Mouse (Mus musculus) limb, embryonic 12.5 days (tissue): Measurements from ENCODE around the gene Btnl1. TPM values are rescaled to one million over a fixed set of nuclear protein-coding genes. Genes with fewer than 3 reads are reported as not detected.

ENCODE experiments used
- ATAC-seq: fragments of 200-750 bp; cut with Nextera tagmentation; 2 replicates; pipeline ENCODE4 v1.8.0; 2017; ENCODE audit warnings: low read depth, moderate TSS enrichment; ENCODE audit not compliant: insufficient number of reproducible peaks, insufficient read depth, low FRiP score, low TSS enrichment
- H3K27ac ChIP-seq: fragments of 300-500 bp; sonication (generic); 2 replicates; pipeline ENCODE4 v1.5.1; 2016; ENCODE audit warnings: mild to moderate bottlenecking, moderate library complexity
- H3K27me3 ChIP-seq: fragments of 300-500 bp; sonication (generic); 2 replicates; pipeline ENCODE4 v1.6.1; 2016; ENCODE audit warnings: mild to moderate bottlenecking, moderate library complexity
- H3K36me3 ChIP-seq: fragments of 300-500 bp; sonication (generic); 2 replicates; pipeline ENCODE4 v1.6.1; 2016; ENCODE audit warnings: mild to moderate bottlenecking, moderate library complexity
- H3K4me1 ChIP-seq: fragments of 300-500 bp; sonication (generic); replicated peaks from 2 replicates; pipeline ENCODE4 v1.6.1; 2016
- H3K4me2 ChIP-seq: fragments of 300-500 bp; sonication (generic); 2 replicates; pipeline ENCODE4 v1.6.1; 2016; ENCODE audit warnings: mild to moderate bottlenecking, moderate library complexity
- H3K4me3 ChIP-seq: fragments of 300-500 bp; sonication (generic); replicated peaks from 2 replicates; pipeline ENCODE4 v1.5.1; 2016; ENCODE audit warnings: mild to moderate bottlenecking
- H3K9ac ChIP-seq: fragments of 300-500 bp; sonication (generic); replicated peaks from 2 replicates; pipeline ENCODE4 v1.6.1; 2016; ENCODE audit warnings: mild to moderate bottlenecking, moderate library complexity
- H3K9me3 ChIP-seq: fragments of 300-500 bp; sonication (generic); 2 replicates; pipeline ENCODE4 v1.6.1; 2016; ENCODE audit warnings: mild to moderate bottlenecking, moderate library complexity
- WGBS: fragments of 180-500 bp; shearing (Covaris S2); methylation state at CpG from one replicate; pipeline ENCODE4 v1.1.7; 2016; 5-methylcytosine and 5-hydroxymethylcytosine counted together
- polyA plus RNA-seq: library from polyadenylated mRNA; unstranded; fragments of >200 nt; fragmentation: Nextera tagmentation; extraction: Ambion mirVana; gene quantifications from 2 replicates; pipeline ENCODE4 v1.2.1, GENCODE M21; 2016

The Btnl1 gene
- polyA plus RNA-seq, result not detected in 2 replicates

- Histone ChIP-seq H3K4me3 (no peak within 1 kb of the TSS), H3K27ac (no peak within 1 kb of the TSS), H3K9me3 (no peaks in the 10 kb centered on the region), H3K4me1 (no peaks in the 10 kb centered on the region), H3K27me3 (0 out of 2 replicates have a peak, but pooled peaks cover 4% of the 10 kb centered on the region), H3K9ac (no peak within 1 kb of the TSS), H3K36me3 (no peaks in the 10 kb centered on the region), H3K4me2 (no peak within 1 kb of the TSS)
- WGBS, result 76% methylated on average over 2 of the region's 2 CpGs
- ATAC-seq, result no peak
Observed at GRCm38 (mm10) chr17:34376847-34377246, at the start of gene Btnl1. Gene Btnl1 (plus strand): TSS chr17:34377132.

DNA sequence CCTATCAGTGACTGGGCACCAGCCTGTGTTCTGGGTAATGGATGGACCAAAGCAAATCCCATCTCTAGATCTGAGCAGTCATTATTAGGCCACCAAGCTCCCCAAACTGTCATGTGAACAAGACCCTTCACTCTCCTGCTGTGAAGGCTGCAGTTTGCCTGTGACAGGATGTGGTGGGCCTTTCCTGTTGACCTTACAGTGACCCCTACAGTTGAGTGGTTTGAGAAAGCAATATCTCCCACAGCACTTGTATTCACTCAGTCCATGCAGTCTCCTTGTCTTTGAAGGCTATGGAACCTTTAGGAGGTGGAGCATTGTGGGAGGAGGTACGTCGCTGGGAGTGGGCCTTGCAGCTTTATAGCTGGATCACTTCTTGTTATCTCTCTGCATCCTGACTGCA lies 47.1 kb upstream of the Btnl1 start:
- no peaks in the 10 kb centered on the region for H3K4me1 ChIP-seq
- no peak for ATAC-seq
- no peaks in the 10 kb centered on the region for H3K27me3 ChIP-seq
- H3K9ac ChIP-seq, result no peak overlapping the region
- no peak overlapping the region for H3K4me2 ChIP-seq
- H3K27ac ChIP-seq, result no peak overlapping the region
- whole genome bisulfite sequencing, result 71% methylated on average over 2 of the region's 2 CpGs
- no peaks in the 10 kb centered on the region for H3K9me3 ChIP-seq
- no peaks in the 10 kb centered on the region for H3K36me3 ChIP-seq
- no peak overlapping the region for H3K4me3 ChIP-seq

GRCm38 (mm10) chr17:34331200-34331599 lies 45.7 kb upstream of the Btnl1 start:
- Histone ChIP-seq H3K4me2 (no peak overlapping the region), H3K36me3 (no peaks in the 10 kb centered on the region), H3K4me1 (no peaks in the 10 kb centered on the region), H3K9me3 (no peaks in the 10 kb centered on the region), H3K4me3 (no peak overlapping the region), H3K27ac (no peak overlapping the region), H3K27me3 (no peaks in the 10 kb centered on the region), H3K9ac (no peak overlapping the region)
- 85% methylated on average over 1 of the region's 1 CpGs for WGBS
- no peak for ATAC-seq

GRCm38 (mm10) chr17:34340619-34341402 lies 36.1 kb upstream of the Btnl1 start:
- H3K9me3 ChIP-seq, result no peaks in the 10 kb centered on the region
- no peak overlapping the region for H3K9ac ChIP-seq
- no peaks in the 10 kb centered on the region for H3K36me3 ChIP-seq

GRCm38 (mm10) chr17:34344882-34345281 lies 32.0 kb upstream of the Btnl1 start:
- Histone ChIP-seq H3K27ac (no peak overlapping the region), H3K27me3 (no peaks in the 10 kb centered on the region; the same call in 1 of the 2 replicates), H3K4me1 (no peaks in the 10 kb centered on the region), H3K4me2 (no peak overlapping the region), H3K4me3 (no peak overlapping the region), H3K9me3 (no peaks in the 10 kb centered on the region), H3K36me3 (no peaks in the 10 kb centered on the region), H3K9ac (no peak overlapping the region)
- WGBS, result 81% methylated on average over 4 of the region's 4 CpGs
- ATAC-seq, result no peak

More at GRCm38 (mm10) chr17:34340619-34341402, 36.1 kb upstream of the Btnl1 start:
- no peak overlapping the region for H3K4me2 ChIP-seq
- H3K4me1 ChIP-seq, result no peaks in the 10 kb centered on the region
- no peak for ATAC-seq
- WGBS, result 68% methylated on average over 3 of the region's 3 CpGs
- H3K4me3 ChIP-seq, result no peak overlapping the region
- H3K27ac ChIP-seq, result no peak overlapping the region
- H3K27me3 ChIP-seq, result no peaks in the 10 kb centered on the region; the same call in 1 of the 2 replicates

DNA sequence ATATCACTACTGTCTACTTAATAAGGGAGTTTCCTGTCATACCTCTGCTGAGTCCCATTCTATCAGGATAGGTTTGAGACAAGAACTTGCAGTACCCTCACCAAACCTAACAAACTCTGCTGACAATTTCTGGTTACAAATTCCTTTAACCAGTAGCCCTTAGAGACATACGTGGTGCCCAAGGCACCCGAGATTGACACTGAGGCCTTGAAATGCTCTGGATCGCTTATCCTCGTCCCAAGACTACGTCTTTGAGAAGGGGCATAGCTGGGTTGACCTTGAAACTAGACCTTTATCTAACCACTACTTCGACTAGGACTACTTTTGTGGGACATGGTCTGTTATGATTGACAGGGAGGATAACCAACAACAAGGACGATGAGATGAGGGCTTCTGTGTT lies 31.4 kb upstream of the Btnl1 start:
- no peaks in the 10 kb centered on the region for H3K4me1 ChIP-seq
- no peak for ATAC-seq
- peaks cover 2% of the 10 kb centered on the region; the same call in 1 of the 2 replicates for H3K27me3 ChIP-seq
- WGBS, result 87% methylated on average over 7 of the region's 7 CpGs
- no peak overlapping the region for H3K27ac ChIP-seq
- H3K4me3 ChIP-seq, result no peak overlapping the region
- no peaks in the 10 kb centered on the region for H3K36me3 ChIP-seq
- H3K9ac ChIP-seq, result no peak overlapping the region
- H3K4me2 ChIP-seq, result no peak overlapping the region
- no peaks in the 10 kb centered on the region for H3K9me3 ChIP-seq

DNA sequence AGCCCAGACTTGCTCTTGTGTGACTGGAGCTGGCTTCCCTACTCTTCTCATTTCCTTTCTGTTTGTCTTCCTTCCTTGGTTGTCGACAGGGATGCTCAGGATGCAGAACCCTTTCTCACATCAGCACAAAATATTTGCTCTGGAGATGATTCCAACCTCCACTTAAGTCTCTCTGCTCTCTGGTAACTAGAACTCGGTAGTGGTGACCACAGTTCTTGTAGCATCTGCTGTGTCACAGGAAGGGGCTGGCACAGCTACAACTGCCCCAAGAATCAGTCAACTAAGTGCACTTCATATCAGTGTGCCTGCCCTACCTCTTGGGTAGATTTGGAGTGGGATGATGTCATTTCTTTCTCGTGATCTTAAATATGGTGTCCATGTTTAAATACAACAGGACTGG lies 30.9 kb upstream of the Btnl1 start:
- no peak overlapping the region for H3K4me3 ChIP-seq
- no peaks in the 10 kb centered on the region for H3K9me3 ChIP-seq
- no peak overlapping the region for H3K27ac ChIP-seq
- no peaks in the 10 kb centered on the region for H3K4me1 ChIP-seq
- no peak overlapping the region for H3K4me2 ChIP-seq
- no peaks in the 10 kb centered on the region for H3K36me3 ChIP-seq
- ATAC-seq, result no peak
- H3K9ac ChIP-seq, result no peak overlapping the region
- H3K27me3 ChIP-seq, result peaks cover 6% of the 10 kb centered on the region; the same call in 1 of the 2 replicates
- WGBS, result 76% methylated on average over 3 of the region's 3 CpGs

DNA sequence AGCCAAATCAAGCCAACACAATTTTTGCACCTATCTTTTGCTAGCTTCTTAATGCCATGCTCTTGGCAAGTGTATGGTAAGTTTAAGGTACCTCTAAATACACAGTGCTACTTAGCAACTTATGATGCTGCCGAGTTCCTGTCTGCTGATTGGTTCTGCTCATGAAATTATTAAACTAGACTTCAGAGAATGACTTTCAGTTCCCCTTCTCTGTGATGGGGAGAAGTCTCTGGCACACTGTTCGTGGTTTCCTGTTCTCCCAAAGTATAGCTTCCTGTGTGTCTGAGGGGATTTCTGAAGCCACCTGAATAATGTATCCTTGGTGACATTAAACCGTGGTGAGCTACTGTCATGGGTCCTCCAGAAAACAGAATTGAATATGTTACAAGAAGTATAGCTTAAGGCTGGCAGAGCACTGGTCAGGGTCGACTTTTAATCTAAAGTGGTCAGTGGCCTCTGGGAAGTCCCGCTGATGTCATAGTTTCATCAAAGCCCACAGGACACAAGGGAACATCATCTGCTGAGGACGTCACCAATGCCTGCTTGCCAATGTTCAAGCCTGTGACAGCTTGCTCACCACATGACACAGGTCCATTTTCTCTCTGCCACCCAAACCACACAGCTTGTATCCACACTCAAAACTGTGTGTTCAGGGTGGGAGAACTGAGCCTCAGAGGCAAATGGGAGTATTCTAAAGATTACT lies 29.2 kb upstream of the Btnl1 start:
- Histone ChIP-seq H3K9ac (no peak overlapping the region), H3K27me3 (peaks cover 6% of the 10 kb centered on the region; the same call in 1 of the 2 replicates), H3K36me3 (no peaks in the 10 kb centered on the region), H3K4me3 (no peak overlapping the region), H3K4me1 (no peaks in the 10 kb centered on the region), H3K27ac (no peak overlapping the region), H3K9me3 (no peaks in the 10 kb centered on the region), H3K4me2 (no peak overlapping the region)
- ATAC-seq, result no peak
- WGBS, result 76% methylated on average over 6 of the region's 6 CpGs

DNA sequence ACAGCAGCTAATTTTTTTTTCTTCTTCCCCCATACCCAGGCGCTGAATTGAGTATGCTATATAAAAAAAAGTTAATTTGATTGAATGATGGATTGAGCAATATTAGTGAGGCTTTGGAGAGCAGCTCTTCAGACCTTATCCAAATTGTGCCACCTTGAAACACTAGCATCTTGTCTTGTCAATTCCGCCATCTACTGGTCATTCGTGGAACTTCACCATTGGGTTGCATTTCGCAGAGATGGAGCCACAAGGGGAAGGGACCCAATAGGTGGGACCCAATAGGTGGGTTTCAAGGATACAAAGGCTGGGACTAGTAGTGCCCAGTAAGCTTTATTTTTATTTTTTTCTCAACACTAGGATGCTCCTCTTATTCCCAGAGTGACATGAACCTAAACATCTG lies 27.5 kb upstream of the Btnl1 start:
- WGBS, result 4% methylated on average over 4 of the region's 4 CpGs
- no peak overlapping the region for H3K4me2 ChIP-seq
- H3K27me3 ChIP-seq, result peaks cover 6% of the 10 kb centered on the region; the same call in 1 of the 2 replicates
- no peaks in the 10 kb centered on the region for H3K36me3 ChIP-seq
- no peaks in the 10 kb centered on the region for H3K9me3 ChIP-seq
- no peak overlapping the region for H3K9ac ChIP-seq
- no peaks in the 10 kb centered on the region for H3K4me1 ChIP-seq
- H3K27ac ChIP-seq, result no peak overlapping the region
- no peak overlapping the region for H3K4me3 ChIP-seq
- ATAC-seq, result no peak

DNA sequence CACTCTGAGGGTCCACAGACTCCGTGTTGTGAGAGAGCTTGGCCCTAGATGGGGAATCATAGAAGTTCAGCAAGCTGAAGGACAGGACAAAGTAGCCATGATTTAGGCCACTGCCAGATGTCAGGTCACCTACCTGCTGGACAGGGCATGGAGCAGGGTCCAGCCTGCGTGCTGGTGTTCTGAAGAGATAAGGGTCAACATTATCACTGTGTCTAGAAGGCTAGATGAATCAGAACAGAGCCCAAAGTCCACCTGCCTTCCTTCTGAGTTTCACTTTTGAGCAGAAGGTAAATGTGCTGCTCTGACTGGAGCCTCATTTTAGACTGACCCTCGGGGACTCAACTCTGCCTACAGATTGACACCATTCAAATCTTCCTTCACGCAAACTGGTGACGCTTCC lies 22.4 kb upstream of the Btnl1 start, which contains the start of gene Btnl2:
Gene Btnl2, plus strand, starts transcription at position 284 of the 400 bp plus-strand sequence.
- Histone ChIP-seq H3K27me3 (peaks cover 6% of the 10 kb centered on the region; the same call in 1 of the 2 replicates), H3K4me1 (no peaks in the 10 kb centered on the region), H3K9me3 (no peaks in the 10 kb centered on the region), H3K4me2 (no peak within 1 kb of the TSS), H3K4me3 (no peak within 1 kb of the TSS), H3K9ac (no peak within 1 kb of the TSS), H3K27ac (no peak within 1 kb of the TSS), H3K36me3 (no peaks in the 10 kb centered on the region)
- ATAC-seq, result no peak
- 90% methylated on average over 5 of the region's 5 CpGs for WGBS

DNA sequence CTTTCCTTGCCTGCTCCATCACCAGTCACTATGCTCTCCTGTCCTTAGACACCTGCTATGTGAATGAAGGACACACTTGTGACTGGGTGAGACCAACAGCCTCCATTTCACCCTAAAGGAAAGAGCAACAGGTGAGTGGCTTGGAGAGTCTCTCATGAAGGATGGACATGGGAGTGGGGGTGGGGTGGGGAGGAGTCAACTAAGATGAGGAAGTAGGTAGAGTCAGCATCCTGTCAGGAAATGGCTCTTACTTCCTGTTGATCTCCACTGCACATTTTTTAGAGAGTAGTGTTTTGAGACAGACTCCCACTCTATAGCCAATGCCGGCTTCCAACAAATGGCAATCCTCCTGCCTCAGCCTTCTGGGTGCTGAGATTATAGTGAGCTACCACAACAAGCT lies 22.0 kb upstream of the Btnl1 start:
- ATAC-seq, result no peak
- H3K4me1 ChIP-seq, result no peaks in the 10 kb centered on the region
- H3K27me3 ChIP-seq, result peaks cover 6% of the 10 kb centered on the region; the same call in 1 of the 2 replicates
- H3K36me3 ChIP-seq, result no peaks in the 10 kb centered on the region
- 88% methylated on average over 1 of the region's 1 CpGs for WGBS
- no peaks in the 10 kb centered on the region for H3K9me3 ChIP-seq
- no peak overlapping the region for H3K9ac ChIP-seq
- no peak overlapping the region for H3K4me2 ChIP-seq
- H3K4me3 ChIP-seq, result no peak overlapping the region
- no peak overlapping the region for H3K27ac ChIP-seq
